Mouse (Mus musculus): Measurements from ENCODE around the gene Tjap1. TPM values are rescaled to one million over a fixed set of nuclear protein-coding genes. Genes with fewer than 3 reads are reported as not detected.

The Tjap1 gene
- polyA plus RNA-seq, 1 experiment from 2014 or later = 34.6 TPM

DNA sequence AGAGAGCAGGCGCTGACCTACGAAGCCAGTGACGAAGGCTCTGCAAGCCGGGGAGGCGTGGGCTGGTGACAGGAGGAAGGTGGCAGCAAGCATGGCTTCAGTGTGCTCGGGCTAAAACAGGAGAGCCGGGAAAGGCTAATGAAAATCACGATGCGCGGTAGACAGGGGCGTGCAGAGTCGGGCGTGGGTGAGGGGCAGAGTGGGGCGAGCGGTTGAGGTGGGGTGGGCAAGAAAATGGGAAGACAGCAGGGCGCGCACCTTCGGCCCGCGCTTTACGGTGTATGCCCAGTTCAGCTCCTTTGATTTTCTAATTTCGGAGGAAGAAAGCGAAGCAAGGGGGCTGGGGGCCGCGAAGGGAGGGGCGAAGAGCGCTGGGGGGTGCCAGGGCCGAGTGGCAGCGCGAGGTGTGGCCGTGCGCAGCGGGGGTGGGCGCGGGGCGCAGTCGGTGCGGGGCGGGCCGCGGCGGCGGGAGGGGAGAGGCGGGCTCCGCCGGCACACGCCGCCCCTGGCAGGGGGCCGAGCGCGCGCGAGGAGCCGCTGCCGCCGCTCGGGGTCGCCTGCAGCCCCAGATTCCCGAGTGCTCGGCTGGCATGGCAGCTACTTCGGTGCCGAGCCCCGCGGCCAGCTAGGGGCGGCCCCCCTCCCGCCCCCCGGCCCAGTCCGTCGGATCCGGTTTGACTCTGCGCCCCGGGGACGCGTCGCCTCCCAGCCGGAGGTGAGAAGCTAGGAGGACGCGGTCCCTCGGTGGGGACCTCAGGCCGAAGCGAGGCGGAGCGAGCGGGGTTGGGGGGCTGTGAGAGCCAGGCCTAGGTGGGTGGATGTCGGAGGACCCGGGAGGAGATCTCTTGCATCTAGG is 14.8 kb upstream of the Tjap1 start, which contains the start of gene Dlk2:
Gene Dlk2 (plus strand): TSS at position 58 of the 856 bp plus-strand sequence.
- ATAC-seq (ENCODE audit: insufficient number of reproducible peaks, insufficient read depth, low FRiP score, low read depth) = no peak
- Histone ChIP-seq H3K9ac (ENCODE audit: low read length) (peak within 1 kb of the TSS; percentile 61), H3K4me1 (ENCODE audit: control insufficient read depth in 2 of 2, insufficient read depth in 2 of 2, low read length in 2 of 2) (peaks cover 8 to 9% of the 10 kb centered on the region in 2 experiments; a peak in 3 of 4 replicates), H3K27me3 (ENCODE audit: control insufficient read depth, insufficient read depth, low read length) (peaks cover 60% of the 10 kb centered on the region), H3K27ac (replicated peaks in 1 of 2; ENCODE audit: control insufficient read depth in 1 of 2, insufficient read depth in 1 of 2, low read depth in 2 of 2, low read length in 2 of 2) (no peak within 1 kb of the TSS), H3K4me3 (ENCODE audit: control insufficient read depth in 1 of 2, insufficient read depth in 1 of 2, low read depth in 1 of 2, low read length in 2 of 2) (peak within 1 kb of the TSS; percentile 44 to 56), H3K9me3 (ENCODE audit: control insufficient read depth, low read length) (no peaks in the 10 kb centered on the region), H3K4me2 (ENCODE audit: low read length) (peak within 1 kb of the TSS; percentile 98), H3K36me3 (ENCODE audit: control insufficient read depth, insufficient read depth, low read length) (no peaks in the 10 kb centered on the region)
- under 1% methylated on average over 58 of the region's 86 CpGs for WGBS

GRCm38 (mm10) chr17:46297028-46297363 is 14.2 kb upstream of the Tjap1 start:
- Histone ChIP-seq H3K4me1 (ENCODE audit: control insufficient read depth in 2 of 2, insufficient read depth in 2 of 2, low read length in 2 of 2) (peaks cover 8 to 9% of the 10 kb centered on the region in 2 experiments; a peak in 3 of 4 replicates), H3K27ac (replicated peaks in 1 of 2; ENCODE audit: control insufficient read depth in 1 of 2, insufficient read depth in 1 of 2, low read depth in 2 of 2, low read length in 2 of 2) (no peak overlapping the region), H3K4me3 (ENCODE audit: control insufficient read depth in 1 of 2, insufficient read depth in 1 of 2, low read depth in 1 of 2, low read length in 2 of 2) (peak overlapping the region; percentile 44 to 56), H3K27me3 (ENCODE audit: control insufficient read depth, insufficient read depth, low read length) (peaks cover 62% of the 10 kb centered on the region), H3K36me3 (ENCODE audit: control insufficient read depth, insufficient read depth, low read length) (no peaks in the 10 kb centered on the region), H3K9me3 (ENCODE audit: control insufficient read depth, low read length) (no peaks in the 10 kb centered on the region), H3K9ac (ENCODE audit: low read length) (no peak overlapping the region), H3K4me2 (ENCODE audit: low read length) (peak overlapping the region; percentile 98)
- 14% methylated on average over 6 of the region's 6 CpGs for WGBS
- ATAC-seq (ENCODE audit: insufficient number of reproducible peaks, insufficient read depth, low FRiP score, low read depth) = no peak

DNA sequence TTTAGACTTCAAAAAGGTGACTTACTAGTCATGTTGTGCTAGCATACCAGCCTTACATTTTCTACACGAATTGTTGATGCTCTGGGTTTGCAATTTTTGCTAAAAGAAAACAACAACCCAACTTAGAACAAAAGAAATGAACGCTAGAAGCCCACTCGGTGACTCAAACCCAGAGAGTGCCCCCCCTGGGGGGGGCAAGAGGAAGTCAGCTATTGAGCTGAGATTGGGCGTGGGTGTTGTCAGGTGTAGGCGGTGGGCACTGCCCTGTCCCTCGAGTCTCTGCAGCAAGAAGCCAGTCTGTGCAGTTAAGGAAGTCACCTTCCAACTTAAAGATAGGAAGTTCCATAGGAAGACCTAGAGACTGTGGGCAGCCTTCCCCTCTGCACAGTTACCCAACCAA is 13.8 kb upstream of the Tjap1 start:
- no peak overlapping the region for H3K9ac ChIP-seq (ENCODE audit: low read length)
- H3K4me3 ChIP-seq (ENCODE audit: control insufficient read depth in 1 of 2, insufficient read depth in 1 of 2, low read depth in 1 of 2, low read length in 2 of 2) = no peak overlapping the region
- peaks cover 62% of the 10 kb centered on the region for H3K27me3 ChIP-seq (ENCODE audit: control insufficient read depth, insufficient read depth, low read length)
- H3K4me1 ChIP-seq (ENCODE audit: control insufficient read depth in 2 of 2, insufficient read depth in 2 of 2, low read length in 2 of 2) = peaks cover 8 to 9% of the 10 kb centered on the region in 2 experiments; a peak in 3 of 4 replicates
- no peak for ATAC-seq (ENCODE audit: insufficient number of reproducible peaks, insufficient read depth, low FRiP score, low read depth)
- no peak overlapping the region for H3K4me2 ChIP-seq (ENCODE audit: low read length)
- WGBS = 39% methylated on average over 6 of the region's 6 CpGs
- no peak overlapping the region for H3K27ac ChIP-seq (replicated peaks in 1 of 2; ENCODE audit: control insufficient read depth in 1 of 2, insufficient read depth in 1 of 2, low read depth in 2 of 2, low read length in 2 of 2)
- no peaks in the 10 kb centered on the region for H3K36me3 ChIP-seq (ENCODE audit: control insufficient read depth, insufficient read depth, low read length)
- no peaks in the 10 kb centered on the region for H3K9me3 ChIP-seq (ENCODE audit: control insufficient read depth, low read length)

DNA sequence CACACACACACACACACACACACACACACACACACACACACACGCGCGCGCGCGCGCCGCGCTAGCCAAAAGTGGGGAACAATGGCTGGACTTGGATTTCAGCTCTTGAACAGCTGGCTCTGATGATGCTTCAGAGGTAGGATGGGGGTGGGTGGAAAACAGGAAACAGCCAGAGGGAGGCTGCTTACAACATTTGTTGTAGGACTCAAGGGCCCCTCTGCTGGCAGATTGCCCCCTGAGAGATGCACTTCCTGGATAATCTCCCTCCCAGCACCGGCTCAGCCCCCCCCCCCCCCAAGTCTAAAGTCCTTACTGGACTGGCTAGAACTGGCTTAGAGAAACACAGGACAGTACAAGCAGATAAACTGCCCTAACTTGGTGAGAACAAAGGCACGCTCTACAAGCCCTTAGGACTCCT is 4.9 kb upstream of the Tjap1 start:
- 0 out of 4 replicates have a peak overlapping the region, but pooled peaks of 1 of the 2 experiments have one; percentile 8 for H3K27ac ChIP-seq (replicated peaks in 1 of 2; ENCODE audit: control insufficient read depth in 1 of 2, insufficient read depth in 1 of 2, low read depth in 2 of 2, low read length in 2 of 2)
- H3K9ac ChIP-seq (ENCODE audit: low read length) = no peak overlapping the region
- 0 out of 2 replicates have a peak, but pooled peaks cover 3% of the 10 kb centered on the region for H3K27me3 ChIP-seq (ENCODE audit: control insufficient read depth, insufficient read depth, low read length)
- H3K9me3 ChIP-seq (ENCODE audit: control insufficient read depth, low read length) = no peaks in the 10 kb centered on the region
- no peak overlapping the region for H3K4me2 ChIP-seq (ENCODE audit: low read length)
- ATAC-seq (ENCODE audit: insufficient number of reproducible peaks, insufficient read depth, low FRiP score, low read depth) = peak; percentile 14; the same call in 1 of the 2 replicates
- peaks cover 4 to 12% of the 10 kb centered on the region in 2 experiments for H3K4me1 ChIP-seq (ENCODE audit: control insufficient read depth in 2 of 2, insufficient read depth in 2 of 2, low read length in 2 of 2)
- H3K4me3 ChIP-seq (ENCODE audit: control insufficient read depth in 1 of 2, insufficient read depth in 1 of 2, low read depth in 1 of 2, low read length in 2 of 2) = no peak overlapping the region
- WGBS = 66% methylated on average over 11 of the region's 11 CpGs
- no peaks in the 10 kb centered on the region for H3K36me3 ChIP-seq (ENCODE audit: control insufficient read depth, insufficient read depth, low read length)

- Histone ChIP-seq H3K4me2 (ENCODE audit: low read length) (no peak overlapping the region), H3K27ac (replicated peaks in 1 of 2; ENCODE audit: control insufficient read depth in 1 of 2, insufficient read depth in 1 of 2, low read depth in 2 of 2, low read length in 2 of 2) (no peak overlapping the region), H3K36me3 (ENCODE audit: control insufficient read depth, insufficient read depth, low read length) (peaks cover 4% of the 10 kb centered on the region; the same call in 1 of the 2 replicates), H3K4me3 (ENCODE audit: control insufficient read depth in 1 of 2, insufficient read depth in 1 of 2, low read depth in 1 of 2, low read length in 2 of 2) (no peak overlapping the region), H3K9me3 (ENCODE audit: control insufficient read depth, low read length) (no peaks in the 10 kb centered on the region), H3K27me3 (ENCODE audit: control insufficient read depth, insufficient read depth, low read length) (no peaks in the 10 kb centered on the region), H3K4me1 (ENCODE audit: control insufficient read depth in 2 of 2, insufficient read depth in 2 of 2, low read length in 2 of 2) (peaks cover 8 to 24% of the 10 kb centered on the region in 2 experiments), H3K9ac (ENCODE audit: low read length) (no peak overlapping the region)
- no peak for ATAC-seq (ENCODE audit: insufficient number of reproducible peaks, insufficient read depth, low FRiP score, low read depth)
- WGBS = 60% methylated on average over 6 of the region's 6 CpGs
These were observed 2.6 kb upstream of the Tjap1 start for GRCm38 (mm10) chr17:46285407-46285806.

- H3K27me3 ChIP-seq (ENCODE audit: control insufficient read depth, insufficient read depth, low read length) = no peaks in the 10 kb centered on the region
- WGBS = 66% methylated on average over 7 of the region's 7 CpGs
- H3K4me1 ChIP-seq (ENCODE audit: control insufficient read depth in 2 of 2, insufficient read depth in 2 of 2, low read length in 2 of 2) = peaks cover 8 to 24% of the 10 kb centered on the region in 2 experiments
- no peaks in the 10 kb centered on the region for H3K9me3 ChIP-seq (ENCODE audit: control insufficient read depth, low read length)
- no peak for ATAC-seq (ENCODE audit: insufficient number of reproducible peaks, insufficient read depth, low FRiP score, low read depth)
- H3K4me3 ChIP-seq (ENCODE audit: control insufficient read depth in 1 of 2, insufficient read depth in 1 of 2, low read depth in 1 of 2, low read length in 2 of 2) = no peak overlapping the region
- H3K27ac ChIP-seq (replicated peaks in 1 of 2; ENCODE audit: control insufficient read depth in 1 of 2, insufficient read depth in 1 of 2, low read depth in 2 of 2, low read length in 2 of 2) = no peak overlapping the region
- H3K4me2 ChIP-seq (ENCODE audit: low read length) = no peak overlapping the region
- peaks cover 12% of the 10 kb centered on the region for H3K36me3 ChIP-seq (ENCODE audit: control insufficient read depth, insufficient read depth, low read length)
- H3K9ac ChIP-seq (ENCODE audit: low read length) = no peak overlapping the region
These were observed 1.8 kb upstream of the Tjap1 start for GRCm38 (mm10) chr17:46284653-46285052.

DNA sequence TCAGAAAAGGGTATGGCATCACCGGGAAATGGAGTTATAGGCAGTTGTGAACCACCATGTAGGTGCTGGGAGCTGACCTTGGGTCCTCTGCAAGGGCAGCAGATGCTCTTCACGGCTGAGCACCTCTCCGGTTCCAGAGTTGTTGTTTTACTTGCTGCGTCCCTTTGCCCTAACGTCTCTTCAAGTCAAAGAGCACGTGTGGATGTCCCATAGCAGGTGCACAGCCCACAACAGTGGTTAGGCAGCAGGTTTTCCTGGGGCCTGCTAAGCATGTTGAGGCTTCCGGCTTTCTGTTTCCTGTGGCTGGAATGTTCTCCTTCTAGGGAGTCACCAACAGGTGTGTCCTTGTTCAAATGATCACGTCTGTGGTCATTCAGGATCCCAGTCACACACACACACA is 1.1 kb upstream of the Tjap1 start:
- 80% methylated on average over 8 of the region's 8 CpGs for WGBS
- H3K4me1 ChIP-seq (ENCODE audit: control insufficient read depth in 2 of 2, insufficient read depth in 2 of 2, low read length in 2 of 2) = peaks cover 8 to 24% of the 10 kb centered on the region in 2 experiments
- no peak overlapping the region for H3K4me3 ChIP-seq (ENCODE audit: control insufficient read depth in 1 of 2, insufficient read depth in 1 of 2, low read depth in 1 of 2, low read length in 2 of 2)
- H3K36me3 ChIP-seq (ENCODE audit: control insufficient read depth, insufficient read depth, low read length) = peaks cover 18% of the 10 kb centered on the region
- no peak overlapping the region for H3K9ac ChIP-seq (ENCODE audit: low read length)
- H3K4me2 ChIP-seq (ENCODE audit: low read length) = no peak overlapping the region
- no peak for ATAC-seq (ENCODE audit: insufficient number of reproducible peaks, insufficient read depth, low FRiP score, low read depth)
- no peaks in the 10 kb centered on the region for H3K27me3 ChIP-seq (ENCODE audit: control insufficient read depth, insufficient read depth, low read length)
- H3K27ac ChIP-seq (replicated peaks in 1 of 2; ENCODE audit: control insufficient read depth in 1 of 2, insufficient read depth in 1 of 2, low read depth in 2 of 2, low read length in 2 of 2) = no peak overlapping the region
- no peaks in the 10 kb centered on the region for H3K9me3 ChIP-seq (ENCODE audit: control insufficient read depth, low read length)

Measured in heart, embryonic 14.5 days (tissue).